Mouse (Mus musculus) brown adipose tissue, adult 24 weeks (tissue): ENCODE measurements around the gene Ccr1l1. TPM values are rescaled to one million over a fixed set of nuclear protein-coding genes. Genes with fewer than 3 reads are reported as not detected.
A peak's percentile ranks its signal among the peaks of the same experiment; 100 is the strongest.

Experiments
- H3K27ac ChIP-seq: fragments of 200-500 bp; replicated peaks from 2 replicates; pipeline ENCODE4 v1.5.1; 2012; ENCODE audit warnings: low read depth, mild to moderate bottlenecking, low read length
- H3K4me1 ChIP-seq: fragments of 200-500 bp; 2 replicates; pipeline ENCODE4 v1.6.1; 2012; ENCODE audit warnings: low read length, mixed read lengths; ENCODE audit not compliant: control insufficient read depth, insufficient read depth, insufficient read length
- H3K4me3 ChIP-seq: fragments of 200-500 bp; 2 replicates; pipeline ENCODE4 v1.5.1; 2012; ENCODE audit warnings: low read depth, mild to moderate bottlenecking, low read length, moderate library complexity; ENCODE audit not compliant: insufficient read depth
- polyA plus RNA-seq: library from polyadenylated mRNA; stranded (reverse); fragments of >200 nt; gene quantifications from 2 replicates; pipeline ENCODE4 v1.2.4, GENCODE M21; 2012; ENCODE audit not compliant: missing spikeins, insufficient read depth, insufficient read length

The Ccr1l1 gene
- polyA plus RNA-seq, 1 experiment = not detected

DNA sequence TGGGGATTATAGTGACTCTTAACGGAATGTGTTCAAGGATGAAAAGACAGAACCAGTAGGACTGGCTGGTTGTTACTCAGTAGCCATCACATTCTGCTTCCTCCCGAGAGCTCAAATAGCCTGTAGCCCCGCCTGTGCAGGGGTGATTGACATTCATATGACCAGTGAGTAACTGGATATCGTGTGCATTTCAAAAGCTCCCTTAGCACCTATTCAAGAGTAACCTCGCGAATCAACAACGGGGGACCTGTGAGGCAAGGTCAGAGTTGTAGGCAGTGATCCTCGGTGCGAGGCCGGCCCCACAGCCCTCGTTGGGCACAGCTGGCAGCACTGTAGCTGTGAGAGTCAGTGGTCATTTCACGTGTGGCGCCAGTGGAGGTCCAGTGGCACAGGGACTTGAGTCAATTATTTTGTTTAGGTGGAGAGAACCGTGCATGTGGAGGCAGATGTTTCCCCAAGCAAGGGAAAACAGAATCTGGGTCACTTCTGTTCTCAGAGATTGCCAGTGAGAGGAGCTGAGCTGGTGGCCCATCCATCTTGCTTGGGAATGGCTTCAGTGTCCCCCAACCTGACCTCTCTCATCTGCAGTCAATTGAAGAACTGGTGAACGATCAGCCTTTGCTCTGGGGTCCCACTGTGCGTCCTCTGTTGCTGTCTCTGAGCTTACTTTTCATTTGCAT lies 50.8 kb downstream of the Ccr1l1 start:
- H3K4me3 ChIP-seq = no peak overlapping the region
- H3K27ac ChIP-seq = peak overlapping the region; percentile 86
- peaks cover 17% of the 10 kb centered on the region; the same call in 1 of the 2 replicates for H3K4me1 ChIP-seq

Other genes starting within 250 kb of the Ccr1l1 start
- not detected in 2 replicates for gene Cxcr6, start 171.9 kb downstream of the Ccr1l1 start, polyA plus RNA-seq
- 26.3 and 35.7 TPM in 2 replicates for gene Fyco1, start 126.5 kb downstream of the Ccr1l1 start, polyA plus RNA-seq
- gene Xcr1, start 116.4 kb downstream of the Ccr1l1 start, polyA plus RNA-seq = 0.33 TPM in 1 of 2 replicates, not detected in the other
- 0.54 and 0.59 TPM in 2 replicates for gene Ccr1, start 9.7 kb downstream of the Ccr1l1 start, polyA plus RNA-seq
- gene Ccr3, start 43.6 kb upstream of the Ccr1l1 start, polyA plus RNA-seq = not detected in 2 replicates
- 3.8 and 5.0 TPM in 2 replicates for gene Ccr2, start 123.5 kb upstream of the Ccr1l1 start, polyA plus RNA-seq
- gene Ccr5, start 143.1 kb upstream of the Ccr1l1 start, polyA plus RNA-seq = 0.13 and 1.1 TPM in 2 replicates